Mouse (Mus musculus): ENCODE data around the gene Ccdc85c.

DNA sequence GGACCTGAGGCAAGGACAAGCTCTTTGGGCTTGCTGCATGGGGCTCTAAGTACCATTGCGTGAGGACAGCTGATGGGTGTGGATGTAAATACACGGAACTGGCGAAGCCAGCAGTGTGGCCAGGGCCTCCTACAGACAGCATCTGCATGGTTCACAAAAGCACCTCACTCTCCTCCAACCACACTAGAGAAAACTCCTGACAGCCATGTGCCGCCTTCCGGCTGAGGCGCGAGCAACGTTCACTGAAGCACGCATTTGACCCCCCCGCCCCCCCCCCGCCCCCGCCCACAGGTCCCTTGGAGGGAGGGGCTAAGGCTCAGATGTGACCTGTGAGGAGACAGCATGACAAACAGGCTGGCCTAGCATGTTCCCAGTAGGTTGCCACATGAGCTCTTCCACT, 70.2 kb downstream of the Ccdc85c start:
- TF ChIP-seq CTCF (IDR thresholded peaks at IDR 0.05) (no peak), POLR2A (IDR thresholded peaks at IDR 0.05; ENCODE audit: insufficient read depth, low read depth, low read length) (no peak), EP300 (IDR thresholded peaks at IDR 0.05; ENCODE audit: insufficient read depth, low read depth, low read length) (no peak)

Data from heart, adult 2 months (tissue).